Mouse (Mus musculus): Measurements from ENCODE around the gene Dhtkd1.

DNA sequence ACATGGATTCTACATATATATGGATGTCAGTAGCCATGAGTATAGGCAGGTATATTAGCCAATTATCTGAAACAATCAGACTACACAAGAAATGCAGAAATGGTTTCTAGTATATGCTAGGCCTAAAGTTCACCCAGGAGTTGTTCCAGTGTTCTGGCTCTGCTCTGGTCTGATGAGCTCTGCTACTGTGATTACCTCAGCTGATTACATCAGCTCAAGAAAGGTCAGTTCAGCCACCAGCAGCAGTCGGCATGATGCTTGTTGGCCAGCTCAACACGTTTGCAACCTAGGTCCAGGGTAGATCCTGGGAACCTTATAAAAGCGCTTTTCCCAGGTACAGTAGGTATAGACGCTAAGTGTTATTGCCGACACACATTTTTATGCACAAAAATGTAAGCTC lies 72.8 kb downstream of the Dhtkd1 start:
- TF ChIP-seq CTCF (IDR thresholded peaks at IDR 0.05), result no peak
- TF ChIP-seq EP300 (IDR thresholded peaks at IDR 0.05), result no peak

Data from lung, postnatal 0 days (tissue).